Mouse (Mus musculus) heart, embryonic 13.5 days (tissue): ENCODE measurements around the gene Man1a. TPM values are rescaled to one million over a fixed set of nuclear protein-coding genes. Genes with fewer than 3 reads are reported as not detected.

ENCODE experiments used
- ATAC-seq: fragments of 200-750 bp; cut with Nextera tagmentation; 2 replicates; pipeline ENCODE4 v1.8.0; 2017; ENCODE audit warnings: moderate TSS enrichment; ENCODE audit not compliant: insufficient number of reproducible peaks, low FRiP score, low TSS enrichment; ENCODE audit errors: extremely low read depth
- H3K27ac ChIP-seq: fragments of 300-500 bp; sonication (generic); replicated peaks from 2 replicates; pipeline ENCODE4 v1.5.1; 2015; ENCODE audit warnings: moderate library complexity, mild to moderate bottlenecking, inconsistent platforms
- H3K27me3 ChIP-seq: fragments of 300-500 bp; sonication (generic); replicated peaks from 2 replicates; pipeline ENCODE4 v1.6.1; 2015; ENCODE audit warnings: mild to moderate bottlenecking, inconsistent platforms
- H3K36me3 ChIP-seq: fragments of 300-500 bp; sonication (generic); 2 replicates; pipeline ENCODE4 v1.6.1; 2015; ENCODE audit warnings: mild to moderate bottlenecking, inconsistent platforms
- H3K4me1 ChIP-seq: fragments of 300-500 bp; sonication (generic); 2 replicates; pipeline ENCODE4 v1.6.1; 2015; ENCODE audit warnings: inconsistent platforms
- H3K4me2 ChIP-seq: fragments of 300-500 bp; sonication (generic); 2 replicates; pipeline ENCODE4 v1.6.1; 2015; ENCODE audit warnings: inconsistent platforms, mild to moderate bottlenecking, moderate library complexity
- H3K4me3 ChIP-seq: fragments of 300-500 bp; sonication (generic); 2 replicates; pipeline ENCODE4 v1.5.1; 2015; ENCODE audit warnings: moderate library complexity, mild to moderate bottlenecking, inconsistent platforms
- H3K9ac ChIP-seq: fragments of 300-500 bp; sonication (generic); 2 replicates; pipeline ENCODE4 v1.6.1; 2015; ENCODE audit warnings: inconsistent platforms, mild to moderate bottlenecking, moderate library complexity
- H3K9me3 ChIP-seq: fragments of 300-500 bp; sonication (generic); 2 replicates; pipeline ENCODE4 v1.6.1; 2016; ENCODE audit warnings: inconsistent platforms
- whole genome bisulfite sequencing: fragments of 180-500 bp; shearing (Covaris S2); methylation state at CpG from one replicate; pipeline ENCODE4 v1.1.7; 2015; ENCODE audit warnings: mixed read lengths; 5-methylcytosine and 5-hydroxymethylcytosine counted together
- polyA plus RNA-seq: library from polyadenylated mRNA; unstranded; fragments of >200 nt; fragmentation: Nextera tagmentation; extraction: Ambion mirVana; gene quantifications from 2 replicates; pipeline ENCODE4 v1.2.1, GENCODE M21; 2015

The Man1a gene
- polyA plus RNA-seq, 1 experiment from 2014 or later = 4.2 TPM

- H3K4me2 ChIP-seq = no peak overlapping the region
- no peak overlapping the region for H3K27ac ChIP-seq
- no peak for ATAC-seq
- H3K4me1 ChIP-seq = peaks cover 41% of the 10 kb centered on the region
- peaks cover 10% of the 10 kb centered on the region; the same call in 1 of the 2 replicates for H3K36me3 ChIP-seq
- H3K4me3 ChIP-seq = no peak overlapping the region
- WGBS = 57% methylated on average over 7 of the region's 7 CpGs
- H3K9me3 ChIP-seq = no peaks in the 10 kb centered on the region
- no peak overlapping the region for H3K9ac ChIP-seq
- H3K27me3 ChIP-seq = no peaks in the 10 kb centered on the region
Observed at GRCm38 (mm10) chr10:54060587-54060986, 15.8 kb downstream of the Man1a start.

GRCm38 (mm10) chr10:54059679-54060249 is 16.6 kb downstream of the Man1a start:
- Histone ChIP-seq H3K4me3 (no peak overlapping the region), H3K27me3 (no peaks in the 10 kb centered on the region), H3K9ac (peak overlapping the region; percentile 33; the same call in 1 of the 2 replicates), H3K4me1 (peaks cover 41% of the 10 kb centered on the region), H3K9me3 (no peaks in the 10 kb centered on the region), H3K4me2 (peak overlapping the region; percentile 38), H3K36me3 (peaks cover 8% of the 10 kb centered on the region; the same call in 1 of the 2 replicates), H3K27ac (peak overlapping the region; percentile 55)
- ATAC-seq = no peak
- WGBS = 34% methylated on average over 6 of the region's 6 CpGs

GRCm38 (mm10) chr10:54059092-54059496 is 17.3 kb downstream of the Man1a start:
- peaks cover 8% of the 10 kb centered on the region; the same call in 1 of the 2 replicates for H3K36me3 ChIP-seq
- no peak overlapping the region for H3K4me3 ChIP-seq
- peaks cover 41% of the 10 kb centered on the region for H3K4me1 ChIP-seq
- 11% methylated on average over 3 of the region's 3 CpGs for WGBS
- no peaks in the 10 kb centered on the region for H3K27me3 ChIP-seq
- ATAC-seq = no peak
- H3K4me2 ChIP-seq = peak overlapping the region; percentile 38; the same call in 1 of the 2 replicates
- H3K9ac ChIP-seq = no peak overlapping the region; the same call in 1 of the 2 replicates
- no peaks in the 10 kb centered on the region for H3K9me3 ChIP-seq
- peak overlapping the region; percentile 55 for H3K27ac ChIP-seq

- no peaks in the 10 kb centered on the region for H3K9me3 ChIP-seq
- H3K4me1 ChIP-seq = peaks cover 38% of the 10 kb centered on the region
- no peak overlapping the region for H3K4me3 ChIP-seq
- H3K36me3 ChIP-seq = peaks cover 8% of the 10 kb centered on the region; the same call in 1 of the 2 replicates
- no peak; the same call in 1 of the 2 replicates for ATAC-seq
- peak overlapping the region; percentile 55 for H3K27ac ChIP-seq
- peak overlapping the region; percentile 38; the same call in 1 of the 2 replicates for H3K4me2 ChIP-seq
- 39% methylated on average over 3 of the region's 3 CpGs for WGBS
- H3K27me3 ChIP-seq = no peaks in the 10 kb centered on the region
- H3K9ac ChIP-seq = no peak overlapping the region
Observed at GRCm38 (mm10) chr10:54058657-54059056, 17.8 kb downstream of the Man1a start.

DNA sequence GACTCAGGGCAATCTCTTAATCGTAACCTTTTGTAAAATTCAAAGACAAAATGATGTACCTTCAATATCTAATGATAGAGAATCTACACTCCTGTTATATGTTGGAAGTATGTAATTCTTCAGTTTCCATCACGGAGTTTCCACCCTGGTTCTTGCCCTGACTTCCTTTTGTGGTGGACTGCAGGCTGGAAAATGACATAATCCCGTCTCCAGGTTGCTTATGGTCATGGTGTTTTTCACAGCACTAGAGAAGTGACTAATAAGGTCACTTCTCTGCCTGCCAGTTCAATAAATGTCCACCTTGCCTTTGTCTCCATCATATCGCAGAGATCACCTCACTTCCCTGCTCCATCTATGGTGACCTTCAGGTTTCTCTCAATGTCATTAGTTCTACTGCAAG is 22.2 kb downstream of the Man1a start:
- Histone ChIP-seq H3K36me3 (no peaks in the 10 kb centered on the region), H3K4me3 (no peak overlapping the region), H3K9ac (no peak overlapping the region), H3K27ac (no peak overlapping the region), H3K9me3 (no peaks in the 10 kb centered on the region), H3K4me1 (peaks cover 8% of the 10 kb centered on the region), H3K27me3 (no peaks in the 10 kb centered on the region), H3K4me2 (no peak overlapping the region)
- WGBS = 82% methylated on average over 4 of the region's 4 CpGs
- ATAC-seq = no peak

GRCm38 (mm10) chr10:54047885-54048284 is 28.5 kb downstream of the Man1a start:
- H3K9me3 ChIP-seq = no peaks in the 10 kb centered on the region
- H3K9ac ChIP-seq = no peak overlapping the region
- peaks cover 7% of the 10 kb centered on the region; the same call in 1 of the 2 replicates for H3K4me1 ChIP-seq
- H3K36me3 ChIP-seq = no peaks in the 10 kb centered on the region
- no peak overlapping the region for H3K4me2 ChIP-seq
- H3K4me3 ChIP-seq = no peak overlapping the region
- WGBS = 79% methylated on average over 4 of the region's 4 CpGs
- H3K27me3 ChIP-seq = no peaks in the 10 kb centered on the region
- ATAC-seq = no peak
- H3K27ac ChIP-seq = no peak overlapping the region

GRCm38 (mm10) chr10:54043358-54043757 is 33.1 kb downstream of the Man1a start:
- Histone ChIP-seq H3K27ac (no peak overlapping the region), H3K4me3 (no peak overlapping the region), H3K36me3 (no peaks in the 10 kb centered on the region), H3K9me3 (no peaks in the 10 kb centered on the region), H3K4me1 (peaks cover 35% of the 10 kb centered on the region), H3K9ac (no peak overlapping the region), H3K27me3 (no peaks in the 10 kb centered on the region), H3K4me2 (no peak overlapping the region)
- ATAC-seq = no peak
- 39% methylated on average over 3 of the region's 3 CpGs for WGBS

- Histone ChIP-seq H3K27ac (no peak overlapping the region), H3K36me3 (no peaks in the 10 kb centered on the region), H3K9me3 (no peaks in the 10 kb centered on the region), H3K4me2 (no peak overlapping the region), H3K9ac (no peak overlapping the region), H3K4me3 (no peak overlapping the region), H3K4me1 (peaks cover 45% of the 10 kb centered on the region), H3K27me3 (no peaks in the 10 kb centered on the region)
- no peak for ATAC-seq
- WGBS = 85% methylated on average over 7 of the region's 7 CpGs
Observed at GRCm38 (mm10) chr10:54042212-54042840, 34.1 kb downstream of the Man1a start.

GRCm38 (mm10) chr10:54040261-54041165 is 35.9 kb downstream of the Man1a start:
- peak; percentile 34; the same call in 1 of the 2 replicates for ATAC-seq
- no peaks in the 10 kb centered on the region for H3K36me3 ChIP-seq
- peak overlapping the region; percentile 18 for H3K4me2 ChIP-seq
- 35% methylated on average over 11 of the region's 11 CpGs for WGBS
- no peaks in the 10 kb centered on the region for H3K9me3 ChIP-seq
- H3K4me3 ChIP-seq = no peak overlapping the region
- H3K9ac ChIP-seq = no peak overlapping the region
- H3K4me1 ChIP-seq = peaks cover 43% of the 10 kb centered on the region
- no peaks in the 10 kb centered on the region for H3K27me3 ChIP-seq
- peak overlapping the region; percentile 78 for H3K27ac ChIP-seq

DNA sequence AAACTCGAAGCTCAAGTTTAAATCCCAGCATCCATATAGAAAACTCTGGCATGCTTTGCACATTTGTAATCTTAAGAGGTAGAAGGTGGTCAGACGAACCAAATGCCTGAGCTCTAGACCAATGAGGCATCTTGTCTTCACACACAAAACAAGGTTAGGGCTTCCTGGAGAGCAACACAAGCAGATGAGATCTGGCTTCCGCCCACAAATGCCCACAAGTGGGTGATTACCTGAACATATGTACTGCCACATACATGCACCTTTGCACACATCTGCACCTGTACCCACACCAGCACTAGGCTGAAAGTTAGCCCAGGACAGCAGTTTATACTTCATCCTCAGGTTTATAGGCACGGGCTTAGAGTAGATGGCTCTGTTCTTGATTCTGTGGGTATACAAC is 36.7 kb downstream of the Man1a start:
- no peaks in the 10 kb centered on the region for H3K27me3 ChIP-seq
- WGBS = 78% methylated on average over 4 of the region's 4 CpGs
- no peak overlapping the region for H3K9ac ChIP-seq
- H3K27ac ChIP-seq = peak overlapping the region; percentile 78
- H3K4me3 ChIP-seq = no peak overlapping the region
- peak overlapping the region; percentile 18; the same call in 1 of the 2 replicates for H3K4me2 ChIP-seq
- no peaks in the 10 kb centered on the region for H3K36me3 ChIP-seq
- peaks cover 43% of the 10 kb centered on the region for H3K4me1 ChIP-seq
- no peak for ATAC-seq
- H3K9me3 ChIP-seq = no peaks in the 10 kb centered on the region

DNA sequence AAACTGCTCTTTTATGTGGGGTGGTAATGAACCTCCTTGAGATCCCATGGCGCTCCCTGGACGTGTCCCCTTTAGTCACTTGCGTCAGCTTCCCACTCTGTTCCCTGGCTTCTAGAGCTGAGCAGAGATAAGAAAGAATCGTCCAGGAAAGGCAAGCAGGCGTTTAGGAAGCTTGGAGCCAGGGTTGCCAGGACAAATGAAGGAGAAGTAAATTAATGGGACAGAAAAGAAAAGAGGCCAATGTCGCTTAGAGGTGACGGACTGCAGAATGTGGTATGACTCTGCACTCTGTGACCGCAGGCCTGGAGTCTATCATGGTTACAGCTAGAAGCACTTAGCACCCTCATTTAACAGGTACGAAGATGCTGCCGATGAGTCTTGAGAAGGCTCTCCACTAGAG is 37.7 kb downstream of the Man1a start:
- H3K4me3 ChIP-seq = peak overlapping the region; percentile 8; the same call in 1 of the 2 replicates
- H3K4me1 ChIP-seq = peaks cover 43% of the 10 kb centered on the region
- H3K27ac ChIP-seq = peak overlapping the region; percentile 82
- peak overlapping the region; percentile 53 for H3K4me2 ChIP-seq
- no peaks in the 10 kb centered on the region for H3K9me3 ChIP-seq
- ATAC-seq = no peak
- WGBS = 9% methylated on average over 10 of the region's 10 CpGs
- no peaks in the 10 kb centered on the region for H3K36me3 ChIP-seq
- no peak overlapping the region for H3K9ac ChIP-seq
- H3K27me3 ChIP-seq = no peaks in the 10 kb centered on the region
